Mouse (Mus musculus) thymus, adult 2 months (tissue): Measurements from ENCODE around the gene Cwc25.

Experiments used
- CTCF ChIP-seq: fragments of 200-500 bp; IDR thresholded peaks from 2 replicates; pipeline ENCODE4 v1.5.1; 2012; ENCODE audit warnings: mild to moderate bottlenecking, control low read depth, low read length, moderate library complexity, borderline replicate concordance; ENCODE audit not compliant: control insufficient read depth, poor library complexity, insufficient read depth; ENCODE audit errors: extremely low read depth
- POLR2A ChIP-seq: fragments of 200-500 bp; IDR thresholded peaks from 2 replicates; pipeline ENCODE4 v1.6.1; 2012; ENCODE audit warnings: mild to moderate bottlenecking, low read length, control low read depth, moderate library complexity; ENCODE audit not compliant: control insufficient read depth, poor library complexity, insufficient read depth; ENCODE audit errors: extremely low read depth

- TF ChIP-seq POLR2A (no peak), CTCF (no peak)
Observed at GRCm38 (mm10) chr11:97753277-97753676, 13.1 kb downstream of the Cwc25 start.
